Mouse (Mus musculus): Measurements from ENCODE around the gene Clec4g. TPM values are rescaled to one million over a fixed set of nuclear protein-coding genes. Genes with fewer than 3 reads are reported as not detected.

Gene Clec4g
- polyA plus RNA-seq, 2 experiments, result 2.8 to 3.6 TPM

DNA sequence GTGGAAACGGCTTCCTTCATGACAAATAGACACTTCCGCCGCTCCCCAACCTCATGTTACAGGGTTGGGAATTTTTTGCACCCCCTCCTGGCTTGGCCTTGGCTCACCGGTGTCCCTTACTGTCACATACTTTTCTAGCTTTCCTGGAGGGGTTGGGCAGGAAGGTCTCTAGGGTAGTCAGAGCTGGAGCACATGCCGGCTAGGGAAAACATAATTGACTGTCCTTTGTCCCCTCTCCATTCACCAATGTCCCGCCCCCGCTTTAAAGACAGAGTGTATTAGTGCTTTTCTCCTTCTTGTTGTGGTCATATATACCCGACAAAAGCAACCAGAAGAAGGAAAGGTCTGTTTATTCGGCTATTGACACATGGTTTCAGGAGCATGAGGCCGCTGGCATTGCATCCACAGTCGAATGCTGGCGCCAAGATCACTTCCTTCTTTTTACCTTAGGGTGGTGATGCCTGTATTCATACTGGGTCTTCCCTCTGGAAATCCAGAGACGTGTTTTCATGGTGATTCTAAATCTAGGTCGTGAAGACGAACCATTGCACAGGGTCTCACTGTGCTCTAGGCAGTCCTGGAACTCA, 43.4 kb downstream of the Clec4g start:
- Histone ChIP-seq H3K27me3 (ENCODE audit: control insufficient read depth, insufficient read depth, low read length) (no peaks in the 10 kb centered on the region), H3K9me3 (ENCODE audit: control insufficient read depth, low read length) (no peaks in the 10 kb centered on the region), H3K36me3 (replicated peaks; ENCODE audit: control insufficient read depth, insufficient read depth, low read depth) (peaks cover 11% of the 10 kb centered on the region), H3K9ac (replicated peaks) (peak overlapping the region; percentile 96), H3K4me1 (replicated peaks; ENCODE audit: control insufficient read depth in 2 of 2, insufficient read depth in 2 of 2, low read length in 1 of 2) (peaks cover 3 to 12% of the 10 kb centered on the region in 2 experiments), H3K4me3 (ENCODE audit: insufficient read depth in 1 of 2, low read depth in 2 of 2, low read length in 2 of 2) (peak overlapping the region; percentile 90 to 97), H3K27ac (peak overlapping the region; percentile 73), H3K4me2 (ENCODE audit: low read depth) (peak overlapping the region; percentile 92)
- peak; percentile 8 for ATAC-seq (ENCODE audit: insufficient read depth)
- DNase-seq (ENCODE audit: low read depth in 3 of 3, low spot score in 3 of 3), result no peak
- TF ChIP-seq CTCF (IDR thresholded peaks at IDR 0.05; ENCODE audit: low read depth), result no peak
- TF ChIP-seq EP300 (IDR thresholded peaks at IDR 0.05; ENCODE audit: low read depth), result no peak
- whole genome bisulfite sequencing (ENCODE audit: insufficient replicate concordance), result under 1% methylated on average over 15 of the region's 15 CpGs

DNA sequence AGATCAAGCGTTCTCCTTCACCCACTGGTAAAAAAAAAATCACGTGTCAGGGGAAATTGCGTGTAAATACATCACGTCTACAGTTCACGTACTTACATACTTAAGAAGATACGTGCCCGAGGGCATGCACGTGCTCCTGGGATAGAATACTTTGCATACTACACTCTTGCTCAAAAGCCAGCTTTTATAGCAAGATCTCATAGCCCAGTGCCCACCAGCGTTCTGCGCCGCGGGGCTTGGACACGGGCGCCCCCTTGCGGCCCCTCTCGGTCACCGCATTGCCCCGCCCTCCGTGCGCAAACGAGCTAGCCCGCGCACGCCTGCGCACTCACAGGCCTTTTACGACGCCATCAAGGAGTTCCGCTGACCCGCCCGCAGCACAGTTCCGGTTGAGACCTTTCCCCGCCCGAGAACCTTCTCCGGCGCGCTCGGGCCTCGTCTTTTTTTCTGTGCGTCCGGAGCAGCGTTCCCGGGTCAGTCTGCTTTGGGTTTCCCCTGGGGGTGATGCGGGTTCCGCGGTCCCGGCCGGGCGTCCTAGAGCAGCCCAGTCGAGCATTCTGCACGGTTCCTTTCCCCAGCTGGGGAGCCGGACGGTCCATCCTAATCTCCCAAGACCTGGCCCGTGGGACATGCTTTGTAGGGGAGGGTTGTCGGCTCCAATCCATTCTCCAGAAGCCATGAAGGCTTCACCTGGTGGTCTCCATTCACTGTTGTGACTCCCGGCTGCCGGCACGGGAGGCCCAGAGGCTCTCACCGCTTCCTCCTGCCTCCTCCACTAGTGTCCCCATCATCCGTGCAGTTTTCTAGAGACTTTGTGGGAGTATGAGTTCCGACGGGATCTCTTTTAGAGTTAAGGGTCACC, 44.1 kb downstream of the Clec4g start, which contains the start of gene Trappc5:
Gene Trappc5 (plus strand): TSS at position 169 of the 862 bp plus-strand sequence.
- H3K36me3 ChIP-seq (replicated peaks; ENCODE audit: control insufficient read depth, insufficient read depth, low read depth), result peaks cover 11% of the 10 kb centered on the region
- peak within 1 kb of the TSS; percentile 96 for H3K9ac ChIP-seq (replicated peaks)
- H3K27me3 ChIP-seq (ENCODE audit: control insufficient read depth, insufficient read depth, low read length), result no peaks in the 10 kb centered on the region
- DNase-seq (ENCODE audit: low read depth in 3 of 3, low spot score in 3 of 3), result peak; percentile 80 to 84 (median 84)
- TF ChIP-seq CTCF (IDR thresholded peaks at IDR 0.05; ENCODE audit: low read depth) (peak; percentile 97), EP300 (IDR thresholded peaks at IDR 0.05; ENCODE audit: low read depth) (no peak)
- ATAC-seq (ENCODE audit: insufficient read depth), result peak; percentile 91
- WGBS (ENCODE audit: insufficient replicate concordance), result 2% methylated on average over 61 of the region's 61 CpGs
- H3K4me2 ChIP-seq (ENCODE audit: low read depth), result peak within 1 kb of the TSS; percentile 92
- H3K4me3 ChIP-seq (ENCODE audit: insufficient read depth in 1 of 2, low read depth in 2 of 2, low read length in 2 of 2), result peak within 1 kb of the TSS; percentile 90 to 97
- peak within 1 kb of the TSS; percentile 73 for H3K27ac ChIP-seq
- peaks cover 3 to 12% of the 10 kb centered on the region in 2 experiments for H3K4me1 ChIP-seq (replicated peaks; ENCODE audit: control insufficient read depth in 2 of 2, insufficient read depth in 2 of 2, low read length in 1 of 2)
- no peaks in the 10 kb centered on the region for H3K9me3 ChIP-seq (ENCODE audit: control insufficient read depth, low read length)

DNA sequence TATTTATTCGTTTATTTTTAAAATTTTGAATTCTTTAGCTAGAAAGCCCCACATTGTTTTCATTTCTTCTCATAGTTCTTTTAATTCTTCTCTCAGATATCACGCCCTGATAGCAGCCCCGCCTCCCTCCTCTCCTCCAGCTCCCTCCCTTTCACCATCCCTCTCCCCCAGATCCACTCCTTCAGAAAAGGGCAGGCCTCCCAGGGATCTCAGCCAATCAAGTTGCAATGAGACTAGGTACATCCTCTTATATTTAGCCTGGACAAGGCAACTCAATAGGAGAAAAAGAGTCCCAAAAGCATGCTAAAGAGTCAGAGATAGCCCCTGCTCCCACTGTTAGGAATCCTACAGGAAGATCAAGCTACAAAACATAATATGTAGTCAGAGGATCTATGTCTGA, 45.8 kb downstream of the Clec4g start:
- no peak overlapping the region for H3K9ac ChIP-seq (replicated peaks)
- WGBS (ENCODE audit: insufficient replicate concordance), result 36% methylated on average over 3 of the region's 3 CpGs

DNA sequence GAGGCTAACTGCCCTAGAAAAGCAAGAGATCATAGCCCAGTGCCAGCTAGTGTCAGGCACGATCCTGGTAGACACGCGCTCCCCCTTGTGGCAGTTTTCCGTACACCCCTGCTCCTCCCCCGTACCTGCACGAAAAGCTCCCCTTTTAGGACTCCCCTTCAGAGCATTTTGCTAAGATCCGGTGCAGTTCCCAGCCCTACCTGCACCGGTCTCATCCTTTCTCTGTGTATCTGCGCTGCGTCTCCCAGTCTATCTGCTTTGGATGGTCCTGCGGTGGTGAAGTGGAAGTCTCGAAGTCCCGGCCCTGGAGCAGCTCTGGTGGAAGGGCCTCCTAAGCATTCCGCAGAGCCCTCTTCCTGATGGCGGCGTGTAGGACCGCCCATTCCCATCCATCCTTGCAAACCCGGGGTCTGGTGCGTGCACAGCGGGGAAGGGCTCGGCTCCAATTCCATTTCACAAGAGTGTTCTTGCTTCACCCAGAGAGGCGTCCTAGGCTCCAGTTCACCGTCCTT, 48.4 kb downstream of the Clec4g start, which contains the start of gene Fcor:
Gene Fcor (minus strand): TSS at position 383 of the 512 bp plus-strand sequence.
- WGBS (ENCODE audit: insufficient replicate concordance), result under 1% methylated on average over 23 of the region's 23 CpGs
- Histone ChIP-seq H3K4me3 (ENCODE audit: insufficient read depth in 1 of 2, low read depth in 2 of 2, low read length in 2 of 2) (peak within 1 kb of the TSS; percentile 53 to 81), H3K27ac (no peak within 1 kb of the TSS), H3K4me2 (ENCODE audit: low read depth) (peak within 1 kb of the TSS; percentile 71), H3K9me3 (ENCODE audit: control insufficient read depth, low read length) (no peaks in the 10 kb centered on the region), H3K27me3 (ENCODE audit: control insufficient read depth, insufficient read depth, low read length) (no peaks in the 10 kb centered on the region), H3K36me3 (replicated peaks; ENCODE audit: control insufficient read depth, insufficient read depth, low read depth) (no peaks in the 10 kb centered on the region), H3K9ac (replicated peaks) (peak within 1 kb of the TSS; percentile 32), H3K4me1 (replicated peaks; ENCODE audit: control insufficient read depth in 2 of 2, insufficient read depth in 2 of 2, low read length in 1 of 2) (peaks cover under 1 to 5% of the 10 kb centered on the region in 2 experiments)
- ATAC-seq (ENCODE audit: insufficient read depth) (peak; percentile 50), DNase-seq (ENCODE audit: low read depth in 3 of 3, low spot score in 3 of 3) (peak in 2 of 3 experiments; percentile 39 to 43)
- TF ChIP-seq EP300 (IDR thresholded peaks at IDR 0.05; ENCODE audit: low read depth) (no peak), CTCF (IDR thresholded peaks at IDR 0.05; ENCODE audit: low read depth) (peak; percentile 95)

More for the DNA sequence above, 45.8 kb downstream of the Clec4g start:
- no peaks in the 10 kb centered on the region for H3K27me3 ChIP-seq (ENCODE audit: control insufficient read depth, insufficient read depth, low read length)
- no peaks in the 10 kb centered on the region for H3K9me3 ChIP-seq (ENCODE audit: control insufficient read depth, low read length)
- peaks cover 4% of the 10 kb centered on the region for H3K36me3 ChIP-seq (replicated peaks; ENCODE audit: control insufficient read depth, insufficient read depth, low read depth)
- H3K4me2 ChIP-seq (ENCODE audit: low read depth), result no peak overlapping the region
- H3K4me3 ChIP-seq (ENCODE audit: insufficient read depth in 1 of 2, low read depth in 2 of 2, low read length in 2 of 2), result no peak overlapping the region
- ATAC-seq (ENCODE audit: insufficient read depth), result no peak
- DNase-seq (ENCODE audit: low read depth in 3 of 3, low spot score in 3 of 3), result no peak
- no peak for TF ChIP-seq CTCF (IDR thresholded peaks at IDR 0.05; ENCODE audit: low read depth)
- no peak for TF ChIP-seq EP300 (IDR thresholded peaks at IDR 0.05; ENCODE audit: low read depth)
- no peak overlapping the region for H3K27ac ChIP-seq
- H3K4me1 ChIP-seq (replicated peaks; ENCODE audit: control insufficient read depth in 2 of 2, insufficient read depth in 2 of 2, low read length in 1 of 2), result peaks cover 3 to 12% of the 10 kb centered on the region in 2 experiments

DNA sequence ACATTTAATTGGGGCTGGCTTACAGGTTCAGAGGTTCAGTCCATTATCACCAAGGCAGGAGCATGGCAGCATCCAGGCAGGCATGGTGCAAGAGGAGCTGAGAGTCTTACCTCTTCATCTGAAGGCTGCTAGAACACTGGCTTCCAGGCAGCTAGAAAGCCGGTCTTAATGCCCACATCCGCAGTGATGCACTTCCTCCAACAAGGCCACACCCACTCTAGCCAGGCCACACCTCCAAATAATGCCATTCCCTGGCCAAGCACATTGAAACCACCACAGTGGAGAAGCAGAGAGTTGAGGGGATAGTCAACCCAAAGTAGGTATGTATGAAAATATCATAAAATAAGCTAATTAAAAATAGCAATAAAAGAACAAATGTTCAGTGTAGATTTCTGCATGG, 50.1 kb downstream of the Clec4g start:
- no peak overlapping the region for H3K27ac ChIP-seq
- no peak overlapping the region for H3K9ac ChIP-seq (replicated peaks)
- no peak overlapping the region for H3K4me2 ChIP-seq (ENCODE audit: low read depth)
- no peaks in the 10 kb centered on the region for H3K27me3 ChIP-seq (ENCODE audit: control insufficient read depth, insufficient read depth, low read length)
- no peaks in the 10 kb centered on the region for H3K9me3 ChIP-seq (ENCODE audit: control insufficient read depth, low read length)
- ATAC-seq (ENCODE audit: insufficient read depth) (no peak), DNase-seq (ENCODE audit: low read depth in 3 of 3, low spot score in 3 of 3) (no peak)
- no peaks in the 10 kb centered on the region for H3K4me1 ChIP-seq (replicated peaks; ENCODE audit: control insufficient read depth in 2 of 2, insufficient read depth in 2 of 2, low read length in 1 of 2)
- WGBS (ENCODE audit: insufficient replicate concordance), result 34% methylated on average over 2 of the region's 2 CpGs
- TF ChIP-seq CTCF (IDR thresholded peaks at IDR 0.05; ENCODE audit: low read depth) (no peak), EP300 (IDR thresholded peaks at IDR 0.05; ENCODE audit: low read depth) (no peak)
- no peak overlapping the region for H3K4me3 ChIP-seq (ENCODE audit: insufficient read depth in 1 of 2, low read depth in 2 of 2, low read length in 2 of 2)
- H3K36me3 ChIP-seq (replicated peaks; ENCODE audit: control insufficient read depth, insufficient read depth, low read depth), result no peaks in the 10 kb centered on the region
